In the genomic region with DNA sequence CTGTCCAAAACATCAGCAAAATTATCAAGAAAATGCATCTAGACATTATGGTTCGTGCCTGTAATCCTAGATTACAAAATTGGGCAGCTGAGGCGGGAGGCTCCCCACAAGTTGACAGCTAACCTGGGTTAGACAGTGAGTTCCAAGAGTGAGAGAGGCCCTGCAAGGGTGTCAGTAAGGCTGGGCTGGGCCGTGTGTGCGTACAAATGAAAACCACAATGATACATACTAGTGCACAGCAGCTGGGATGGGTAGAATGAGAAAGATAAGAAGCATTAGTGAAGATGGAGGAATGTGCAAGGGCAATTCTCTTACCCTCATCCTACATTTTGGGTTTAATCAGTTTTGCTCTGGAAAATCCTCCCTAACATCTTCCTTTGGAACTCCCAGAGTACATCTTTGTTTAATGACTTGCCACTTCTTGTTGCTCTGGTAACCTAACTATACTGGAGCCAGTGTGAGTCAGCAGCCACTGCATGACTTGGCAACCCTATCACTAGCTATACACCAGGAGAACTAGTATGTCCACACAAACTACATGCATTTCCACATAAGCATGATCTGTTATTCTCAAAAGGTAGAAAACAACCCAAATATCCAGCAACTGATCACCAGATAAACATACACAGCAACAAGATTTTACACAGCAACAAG, we compare ENCODE assay signal across 12 mouse cellular contexts. TPM values are rescaled to one million over a fixed set of nuclear protein-coding genes. Genes with fewer than 3 reads are reported as not detected.
DNase-seq lines count a peak whose midpoint lies in the region; ATAC-seq and TF ChIP-seq lines count a peak whose summit lies in the region.
"Had no signal": no experiment of that assay in that cellular context is flagged by ENCODE, and none has a peak within 500 bp of the region (broad histone marks: within the 10 kb centered on the region; RNA-seq: fewer than 3 reads in every experiment).

No protein-coding gene starts in this region.

- H3K27ac ChIP-seq in intestine, embryonic 15.5 days: no peak overlapping the region
- no peak overlapping the region for H3K27ac ChIP-seq in intestine, postnatal 0 days (ENCODE audit: low read depth, low read length)
- H3K27ac ChIP-seq: heart, embryonic 10.5 days; layer of hippocampus, adult 2 months; limb, embryonic 13.5 days had no signal

- peaks cover 9% of the 10 kb centered on the region for H3K4me1 ChIP-seq in intestine, embryonic 15.5 days (replicated peaks)
- no peaks in the 10 kb centered on the region for H3K4me1 ChIP-seq in intestine, postnatal 0 days (replicated peaks; ENCODE audit: control insufficient read depth, insufficient read depth, low read length)
- H3K4me1 ChIP-seq: heart, embryonic 10.5 days; limb, embryonic 13.5 days had no signal

- H3K36me3 ChIP-seq in intestine, embryonic 15.5 days: peaks cover 19% of the 10 kb centered on the region
- H3K36me3 ChIP-seq in intestine, postnatal 0 days (ENCODE audit: control insufficient read depth, insufficient read depth): peaks cover 40% of the 10 kb centered on the region

- H3K4me2 ChIP-seq in intestine, embryonic 15.5 days (replicated peaks): no peak overlapping the region
- H3K4me2 ChIP-seq in intestine, postnatal 0 days (replicated peaks; ENCODE audit: low read depth): no peak overlapping the region
- H3K4me2 ChIP-seq: limb, embryonic 13.5 days had no signal

- peak; percentile 72 for DNase-seq in NIH3T3 (ENCODE audit: low read depth)
- no peak for DNase-seq in layer of hippocampus, adult 18-20 months (ENCODE audit: low spot score in 2 of 2)
- no peak for DNase-seq in left cerebral cortex, adult 8-10 months (ENCODE audit: low spot score in 2 of 2)

- 84% methylated on average over 4 of the region's 4 CpGs for WGBS in intestine, embryonic 15.5 days
- 83% methylated on average over 4 of the region's 4 CpGs for WGBS in intestine, postnatal 0 days

- H3K9ac ChIP-seq in intestine, embryonic 15.5 days: no peak overlapping the region
- no peak overlapping the region for H3K9ac ChIP-seq in intestine, postnatal 0 days (ENCODE audit: low read depth, low read length)
- H3K9ac ChIP-seq: limb, embryonic 13.5 days had no signal

- H3K4me3 ChIP-seq in intestine, embryonic 15.5 days (replicated peaks): no peak overlapping the region
- no peak overlapping the region for H3K4me3 ChIP-seq in intestine, postnatal 0 days (ENCODE audit: low read depth, low read length)
- H3K4me3 ChIP-seq: heart, embryonic 10.5 days; layer of hippocampus, adult 2 months; limb, embryonic 13.5 days had no signal

- no peak for TF ChIP-seq CTCF in intestine, postnatal 0 days (IDR thresholded peaks at IDR 0.05; ENCODE audit: low read depth)

- H3K9me3 ChIP-seq in intestine, embryonic 15.5 days: no peaks in the 10 kb centered on the region
- H3K9me3 ChIP-seq in intestine, postnatal 0 days (ENCODE audit: control insufficient read depth): no peaks in the 10 kb centered on the region
- H3K9me3 ChIP-seq: heart, embryonic 10.5 days; limb, embryonic 13.5 days had no signal

- ATAC-seq in intestine, embryonic 15.5 days: peak; percentile 51; the same call in 1 of the 2 replicates
- no peak for ATAC-seq in intestine, postnatal 0 days
- 0 out of 2 replicates have a peak, but pooled peaks have one; percentile 21 for ATAC-seq in granulocyte monocyte progenitor cell, adult 5-6 weeks (replicated peaks; ENCODE audit: poor library complexity, severe bottlenecking)
- peak; percentile 77; the same call in 1 of the 2 replicates for ATAC-seq in neutrophil, adult 5-6 weeks (ENCODE audit: extremely low read depth, insufficient number of reproducible peaks, low FRiP score, poor library complexity, severe bottlenecking)
- ATAC-seq: forebrain, embryonic 14.5 days had no signal

- H3K27me3 ChIP-seq in intestine, embryonic 15.5 days (replicated peaks): no peaks in the 10 kb centered on the region
- H3K27me3 ChIP-seq in intestine, postnatal 0 days (replicated peaks; ENCODE audit: control insufficient read depth, insufficient read depth, low read length): no peaks in the 10 kb centered on the region
- H3K27me3 ChIP-seq: limb, embryonic 13.5 days had no signal

RNA-seq across cellular contexts. Expression of a gene that starts 12.6 kb away (rescaled TPM):
- 22.4 and 23.0 TPM in 2 replicates for polyA plus RNA-seq in intestine, embryonic 15.5 days (2015; fragmentation: Nextera tagmentation; extraction: Ambion mirVana)
- 21.7 and 22.1 TPM in 2 replicates for polyA plus RNA-seq in intestine, postnatal 0 days (2015; fragmentation: Nextera tagmentation; extraction: Ambion mirVana)
- total RNA-seq in granulocyte monocyte progenitor cell, adult 5-6 weeks (2014; fragmentation: Nextera tagmentation): 30.3 and 40.0 TPM in 2 replicates
- total RNA-seq in granulocyte monocyte progenitor cell, adult 5-6 weeks (2017): 48.0 and 55.6 TPM in 2 replicates
- 203 and 231 TPM in 2 replicates for total RNA-seq in neutrophil, adult 5-6 weeks (2017)
- total RNA-seq in layer of hippocampus, adult 18-20 months (2021): 100 to 1,000 TPM in 1 of 2 experiments, 10 to 100 TPM in 1; 97.2 to 101 TPM
- total RNA-seq in left cerebral cortex, adult 8-10 months (2022): 10 to 100 TPM; 81.8 to 91.9 (median 85.1) TPM

RNA-seq across cellular contexts. Expression of a gene that starts 16.8 kb away (rescaled TPM):
- polyA plus RNA-seq in intestine, embryonic 15.5 days (2015; fragmentation: Nextera tagmentation; extraction: Ambion mirVana): 29.0 and 29.6 TPM in 2 replicates
- polyA plus RNA-seq in intestine, postnatal 0 days (2015; fragmentation: Nextera tagmentation; extraction: Ambion mirVana): 15.7 and 17.1 TPM in 2 replicates
- 34.0 and 37.8 TPM in 2 replicates for total RNA-seq in granulocyte monocyte progenitor cell, adult 5-6 weeks (2014; fragmentation: Nextera tagmentation)
- total RNA-seq in granulocyte monocyte progenitor cell, adult 5-6 weeks (2017): 40.2 and 40.5 TPM in 2 replicates
- 70.2 and 73.2 TPM in 2 replicates for total RNA-seq in neutrophil, adult 5-6 weeks (2017)
- 10 to 100 TPM; 11.0 to 12.1 TPM for total RNA-seq in layer of hippocampus, adult 18-20 months (2021)
- 10 to 100 TPM; 10.4 to 16.2 (median 13.1) TPM for total RNA-seq in left cerebral cortex, adult 8-10 months (2022)

RNA-seq across cellular contexts. Expression of a gene that starts 40.0 kb away (rescaled TPM):
- polyA plus RNA-seq in intestine, embryonic 15.5 days (2015; fragmentation: Nextera tagmentation; extraction: Ambion mirVana): 0.06 and 0.08 TPM in 2 replicates
- not detected in 2 replicates for polyA plus RNA-seq in intestine, postnatal 0 days (2015; fragmentation: Nextera tagmentation; extraction: Ambion mirVana)
- total RNA-seq in granulocyte monocyte progenitor cell, adult 5-6 weeks (2014; fragmentation: Nextera tagmentation): not detected in 2 replicates
- 0.67 TPM in 1 of 2 replicates, not detected in the other for total RNA-seq in granulocyte monocyte progenitor cell, adult 5-6 weeks (2017)
- 37.2 and 40.6 TPM in 2 replicates for total RNA-seq in neutrophil, adult 5-6 weeks (2017)
- total RNA-seq in layer of hippocampus, adult 18-20 months (2021): not detected
- total RNA-seq in left cerebral cortex, adult 8-10 months (2022): not detected
- total RNA-seq: layer of hippocampus, adult 2 months; midbrain, postnatal 0 days had no signal
- polyA plus RNA-seq: forebrain, embryonic 14.5 days; limb, embryonic 13.5 days; midbrain, postnatal 0 days had no signal

Comparison
In these comparisons a context has a peak if more than half of its experiments do, and no peak if none do; other contexts are left out.
1. RNA of a gene that starts 40.0 kb away (total RNA-seq): 37.2 to 40.6 TPM in neutrophil, adult 5-6 weeks; 0.67 TPM in granulocyte monocyte progenitor cell, adult 5-6 weeks, not detected in layer of hippocampus, adult 18-20 months and not detected in left cerebral cortex, adult 8-10 months; every median in the first group is over 10 times any median in the second.